Mouse (Mus musculus) stomach, postnatal 0 days (tissue): ENCODE measurements around the gene Tapbpl. TPM values are rescaled to one million over a fixed set of nuclear protein-coding genes. Genes with fewer than 3 reads are reported as not detected.

Source experiments
- ATAC-seq: fragments of 200-750 bp; cut with Nextera tagmentation; 2 replicates; pipeline ENCODE4 v1.8.0; 2017; ENCODE audit not compliant: low FRiP score, low TSS enrichment
- DNase-seq: peaks from one replicate; pipeline ENCODE4 v3.0.0-alpha.2; 2016; ENCODE audit warnings: low spot score
- H3K27ac ChIP-seq: fragments of 300-500 bp; sonication (generic); replicated peaks from 2 replicates; pipeline ENCODE4 v1.5.1; 2014; ENCODE audit warnings: mild to moderate bottlenecking, control low read depth
- H3K27me3 ChIP-seq: fragments of 300-500 bp; sonication (generic); 2 replicates; pipeline ENCODE4 v1.6.1; 2014; ENCODE audit warnings: low read length; ENCODE audit not compliant: control insufficient read depth, insufficient read depth
- H3K36me3 ChIP-seq: fragments of 300-500 bp; sonication (generic); 2 replicates; pipeline ENCODE4 v1.6.1; 2014; ENCODE audit warnings: low read length, mixed read lengths; ENCODE audit not compliant: control insufficient read depth, insufficient read depth
- H3K4me1 ChIP-seq: fragments of 300-500 bp; sonication (generic); replicated peaks from 2 replicates; pipeline ENCODE4 v1.6.1; 2014; ENCODE audit warnings: antibody characterized with exemption; ENCODE audit not compliant: control insufficient read depth, insufficient read depth
- H3K4me2 ChIP-seq: fragments of 300-500 bp; sonication (generic); replicated peaks from 2 replicates; pipeline ENCODE4 v1.6.1; 2014; ENCODE audit warnings: low read depth, mild to moderate bottlenecking, control low read depth, moderate library complexity
- H3K4me3 ChIP-seq: fragments of 300-500 bp; sonication (generic); 2 replicates; pipeline ENCODE4 v1.5.1; 2014; ENCODE audit warnings: low read depth, low read length, control low read depth
- H3K9ac ChIP-seq: fragments of 300-500 bp; sonication (generic); 2 replicates; pipeline ENCODE4 v1.6.1; 2014; ENCODE audit warnings: mild to moderate bottlenecking, low read length, control low read depth, mixed read lengths
- H3K9me3 ChIP-seq: fragments of 300-500 bp; sonication (generic); 2 replicates; pipeline ENCODE4 v1.6.1; 2016; ENCODE audit warnings: low read length; ENCODE audit not compliant: control insufficient read depth
- CTCF ChIP-seq: IDR thresholded peaks from 2 replicates; pipeline ENCODE4 v1.5.1; 2016; ENCODE audit warnings: antibody characterized with exemption, low read depth, mild to moderate bottlenecking, moderate library complexity
- EP300 ChIP-seq: optimal IDR thresholded peaks from 2 replicates; pipeline ENCODE3; 2016; ENCODE audit warnings: antibody characterized with exemption
- WGBS: fragments of 180-500 bp; shearing (Covaris S2); extraction: QIAGEN DNeasy Blood & Tissue Kit; methylation state at CpG from one replicate; pipeline ENCODE4 v1.1.7; 2014; 5-methylcytosine and 5-hydroxymethylcytosine counted together
- polyA plus RNA-seq: library from polyadenylated mRNA; unstranded; fragments of >200 nt; fragmentation: Nextera tagmentation; extraction: Ambion mirVana; gene quantifications from 2 replicates; pipeline ENCODE4 v1.2.1, GENCODE M21; 2015

The Tapbpl gene
- polyA plus RNA-seq, 1 experiment from 2014 or later = 8.6 TPM

DNA sequence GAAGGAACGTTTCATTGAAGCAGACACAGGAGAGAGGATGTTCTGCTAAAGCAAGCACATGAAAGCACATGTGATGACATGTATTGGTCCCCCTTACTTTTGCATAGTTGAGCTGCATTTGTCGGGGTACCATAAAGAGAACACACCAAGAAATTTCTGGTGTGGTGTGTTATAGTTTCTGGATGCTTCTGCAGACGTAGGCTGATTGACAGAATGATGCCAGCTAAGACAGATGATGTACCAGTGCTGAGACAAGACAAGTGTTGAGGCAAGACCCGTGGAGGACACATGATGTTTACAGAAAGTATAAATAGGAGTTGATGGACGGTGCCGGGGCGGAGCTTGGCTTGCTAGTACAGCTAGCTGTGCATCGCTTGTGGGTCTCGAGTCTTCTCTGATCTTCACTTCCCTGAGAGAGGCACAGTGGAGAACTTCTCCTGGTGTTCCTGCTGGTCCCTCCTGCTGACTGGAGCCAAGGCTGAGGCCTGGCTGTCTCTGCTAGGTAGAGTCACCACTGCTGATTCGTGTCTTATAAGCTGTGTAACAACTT, 28.4 kb upstream of the Tapbpl start:
- H3K27ac ChIP-seq = no peak overlapping the region
- no peak overlapping the region for H3K4me2 ChIP-seq
- H3K36me3 ChIP-seq = no peaks in the 10 kb centered on the region
- H3K27me3 ChIP-seq = no peaks in the 10 kb centered on the region
- no peak overlapping the region for H3K9ac ChIP-seq
- ATAC-seq (no peak), DNase-seq (no peak)
- H3K4me1 ChIP-seq = no peaks in the 10 kb centered on the region
- no peaks in the 10 kb centered on the region for H3K9me3 ChIP-seq
- TF ChIP-seq CTCF (no peak), EP300 (no peak)
- H3K4me3 ChIP-seq = no peak overlapping the region
- WGBS = 60% methylated on average over 10 of the region's 10 CpGs

DNA sequence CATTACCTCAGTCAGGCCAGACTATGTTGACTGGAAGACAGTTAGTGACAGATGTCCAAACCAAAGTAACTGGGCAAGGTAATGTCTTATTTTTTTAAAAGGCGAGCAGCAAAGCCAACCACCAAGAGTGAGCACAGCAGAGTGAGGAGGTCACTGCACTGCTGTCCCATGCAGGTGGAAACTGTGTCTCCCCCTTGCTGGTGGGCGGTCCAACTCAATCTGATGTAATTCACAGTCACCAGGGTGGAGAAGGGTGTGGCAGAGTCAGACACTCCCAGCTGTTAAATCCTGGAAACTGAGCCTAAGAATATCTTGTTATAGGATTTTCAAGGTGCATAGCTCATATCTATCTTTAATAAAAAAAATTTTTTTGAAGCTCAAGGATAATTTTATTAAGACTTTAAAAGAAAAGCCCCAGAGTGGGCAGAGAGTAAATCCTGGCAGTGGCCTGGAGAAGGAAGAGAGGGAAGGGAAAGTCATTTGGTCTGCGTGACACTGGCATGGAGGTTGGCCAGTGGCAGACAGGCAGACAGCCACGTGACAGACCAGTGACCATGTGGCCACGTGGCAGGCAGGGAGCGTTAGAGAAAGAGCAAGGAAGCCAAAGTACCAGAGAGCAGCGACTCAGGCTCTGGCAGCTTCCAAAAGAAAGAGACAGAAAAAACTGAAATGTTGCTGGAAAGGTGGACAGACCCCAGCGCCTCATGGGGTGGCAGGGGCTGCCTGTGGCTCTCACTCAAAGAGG, 24.7 kb upstream of the Tapbpl start:
- Histone ChIP-seq H3K27ac (no peak overlapping the region), H3K4me3 (no peak overlapping the region), H3K4me1 (no peaks in the 10 kb centered on the region), H3K9ac (no peak overlapping the region), H3K9me3 (no peaks in the 10 kb centered on the region), H3K27me3 (no peaks in the 10 kb centered on the region), H3K4me2 (no peak overlapping the region), H3K36me3 (no peaks in the 10 kb centered on the region)
- TF ChIP-seq EP300 = no peak
- TF ChIP-seq CTCF = no peak
- ATAC-seq (peak; percentile 76), DNase-seq (peak; percentile 32)
- WGBS = 65% methylated on average over 8 of the region's 8 CpGs

DNA sequence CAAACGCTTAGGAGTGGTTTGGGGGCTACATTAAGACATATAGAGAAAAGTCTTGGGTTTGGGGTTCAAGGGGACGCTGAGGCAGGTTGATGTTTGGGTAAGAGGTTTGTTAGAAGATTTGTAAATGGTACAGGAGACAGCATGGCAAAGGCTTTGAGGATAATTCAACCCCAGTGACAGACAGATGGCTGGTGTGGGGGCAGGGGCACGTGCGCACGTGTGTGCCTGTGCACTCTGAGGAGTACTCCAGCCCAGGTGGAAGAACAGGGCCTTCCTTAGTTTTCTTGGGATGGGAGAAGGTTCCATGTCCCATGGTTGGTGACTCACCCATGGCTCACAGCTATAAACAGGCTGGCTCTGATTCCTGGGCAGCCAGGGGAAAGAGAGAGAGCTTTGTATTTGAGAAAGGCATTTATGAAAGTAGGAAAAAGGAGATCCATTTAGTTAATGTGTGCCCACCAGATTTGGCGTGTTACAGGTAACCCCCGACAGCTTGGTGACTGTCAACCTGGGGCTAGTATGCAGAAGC, 23.9 kb upstream of the Tapbpl start:
- H3K36me3 ChIP-seq = no peaks in the 10 kb centered on the region
- no peaks in the 10 kb centered on the region for H3K27me3 ChIP-seq
- H3K9ac ChIP-seq = no peak overlapping the region
- no peaks in the 10 kb centered on the region for H3K4me1 ChIP-seq
- 0 out of 2 replicates have a peak, but pooled peaks have one; percentile 38 for ATAC-seq
- H3K27ac ChIP-seq = no peak overlapping the region
- H3K4me3 ChIP-seq = no peak overlapping the region
- WGBS = 77% methylated on average over 7 of the region's 7 CpGs
- H3K4me2 ChIP-seq = no peak overlapping the region
- no peak for DNase-seq
- TF ChIP-seq CTCF = no peak
- TF ChIP-seq EP300 = no peak
- no peaks in the 10 kb centered on the region for H3K9me3 ChIP-seq

DNA sequence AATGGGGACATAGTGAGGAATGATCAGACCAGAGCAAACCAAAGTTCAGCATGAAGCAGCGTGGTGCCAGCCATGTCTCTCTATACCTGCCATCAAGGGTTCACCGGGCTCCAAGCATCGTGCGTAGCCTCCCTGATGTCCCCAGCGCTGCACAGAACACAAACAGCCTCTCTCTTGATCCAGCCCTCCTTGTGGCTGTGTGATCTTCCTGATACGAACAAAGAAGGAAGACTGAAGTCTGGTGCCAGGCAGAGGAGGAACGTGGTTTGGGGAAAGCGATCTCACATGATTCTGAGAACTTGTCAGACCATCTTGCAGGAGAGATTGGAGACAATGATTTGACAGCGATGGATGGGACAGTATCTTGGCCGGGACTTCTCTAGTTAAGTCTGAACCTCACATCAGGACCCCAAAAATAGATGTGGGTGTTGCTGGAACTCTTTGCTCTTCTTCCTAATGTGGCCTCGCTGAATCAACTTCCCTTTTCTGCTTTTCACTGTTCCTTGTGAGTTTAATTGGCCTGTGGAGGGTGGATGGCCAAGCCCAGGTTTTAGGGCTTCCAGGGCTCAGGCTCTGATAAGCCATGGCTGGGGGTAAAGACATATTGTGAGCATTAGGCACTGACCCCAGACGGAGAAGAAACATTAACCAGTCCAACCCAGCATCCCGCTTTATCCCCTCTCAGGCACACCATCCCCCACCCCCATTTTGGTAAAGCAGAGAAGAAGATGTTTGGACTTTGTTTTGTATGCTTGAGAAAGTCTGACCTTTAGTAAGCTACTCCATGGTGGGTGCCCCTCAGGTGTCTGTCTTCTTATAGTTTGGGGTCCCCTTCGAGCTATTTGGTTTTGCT, 22.4 kb upstream of the Tapbpl start:
- H3K27ac ChIP-seq = no peak overlapping the region
- no peak for DNase-seq
- H3K9me3 ChIP-seq = no peaks in the 10 kb centered on the region
- H3K27me3 ChIP-seq = no peaks in the 10 kb centered on the region
- no peaks in the 10 kb centered on the region for H3K36me3 ChIP-seq
- H3K4me3 ChIP-seq = no peak overlapping the region
- H3K4me1 ChIP-seq = no peaks in the 10 kb centered on the region
- H3K4me2 ChIP-seq = no peak overlapping the region
- 75% methylated on average over 14 of the region's 14 CpGs for WGBS
- TF ChIP-seq CTCF (no peak), EP300 (no peak)
- H3K9ac ChIP-seq = no peak overlapping the region
- no peak for ATAC-seq

DNA sequence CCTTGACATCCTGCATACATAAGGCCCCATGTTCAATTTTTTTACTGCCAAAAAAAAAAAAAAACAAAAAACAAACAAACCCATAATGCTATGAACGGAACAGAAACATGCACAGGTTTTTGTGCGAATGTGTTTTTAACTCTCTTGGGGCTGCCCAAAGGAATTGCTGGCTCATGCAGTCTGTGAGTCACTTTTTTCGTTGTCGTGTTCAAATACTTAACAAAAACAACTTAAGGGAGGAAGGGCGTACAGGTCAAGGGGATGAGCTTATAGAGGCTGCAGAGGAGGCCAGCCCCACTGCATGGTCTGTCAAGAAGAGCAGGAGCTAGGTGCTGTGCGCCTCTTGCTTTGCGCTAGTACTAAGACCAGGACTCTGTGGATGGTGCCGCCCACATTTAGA, 21.1 kb upstream of the Tapbpl start:
- no peak overlapping the region for H3K4me3 ChIP-seq
- no peak for DNase-seq
- H3K9me3 ChIP-seq = no peaks in the 10 kb centered on the region
- H3K27me3 ChIP-seq = no peaks in the 10 kb centered on the region
- H3K4me2 ChIP-seq = no peak overlapping the region
- no peak overlapping the region for H3K9ac ChIP-seq
- H3K36me3 ChIP-seq = no peaks in the 10 kb centered on the region
- TF ChIP-seq CTCF (no peak), EP300 (no peak)
- WGBS = 82% methylated on average over 8 of the region's 8 CpGs
- ATAC-seq = no peak
- H3K27ac ChIP-seq = no peak overlapping the region
- no peaks in the 10 kb centered on the region for H3K4me1 ChIP-seq

DNA sequence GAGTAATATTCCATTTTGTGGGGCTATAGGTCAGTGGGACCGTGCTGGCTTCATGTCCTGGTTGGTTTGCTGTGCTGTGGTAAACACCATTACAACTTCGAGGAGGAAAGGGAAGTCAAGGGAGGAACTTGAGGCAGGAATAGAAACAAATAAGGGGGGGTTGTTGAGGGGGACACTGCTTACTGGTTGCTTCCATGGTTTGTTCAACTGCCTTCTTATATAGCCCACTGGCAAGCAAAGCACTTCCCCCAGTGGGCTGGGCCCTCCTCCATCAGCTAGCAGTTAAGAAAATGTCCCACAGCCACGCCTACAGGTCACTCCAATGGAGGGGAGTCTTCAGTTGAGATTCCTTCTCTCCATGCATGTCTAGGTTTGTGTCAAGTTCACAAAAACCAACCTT, 20.6 kb upstream of the Tapbpl start:
- H3K4me3 ChIP-seq = no peak overlapping the region
- H3K4me2 ChIP-seq = no peak overlapping the region
- no peaks in the 10 kb centered on the region for H3K4me1 ChIP-seq
- 76% methylated on average over 3 of the region's 3 CpGs for WGBS
- no peaks in the 10 kb centered on the region for H3K27me3 ChIP-seq
- DNase-seq (no peak), ATAC-seq (no peak)
- no peaks in the 10 kb centered on the region for H3K9me3 ChIP-seq
- TF ChIP-seq CTCF (no peak), EP300 (no peak)
- no peak overlapping the region for H3K9ac ChIP-seq
- H3K27ac ChIP-seq = no peak overlapping the region
- H3K36me3 ChIP-seq = no peaks in the 10 kb centered on the region
